Mouse (Mus musculus): ENCODE measurements around the gene Tbc1d22a. TPM values are rescaled to one million over a fixed set of nuclear protein-coding genes. Genes with fewer than 3 reads are reported as not detected.

Gene Tbc1d22a
- polyA plus RNA-seq, 1 experiment from 2014 or later = 8.7 TPM

- 77% methylated on average over 10 of the region's 10 CpGs for whole genome bisulfite sequencing
- H3K27me3 ChIP-seq (ENCODE audit: control insufficient read depth, insufficient read depth, low read length) = no peaks in the 10 kb centered on the region
- TF ChIP-seq CTCF (IDR thresholded peaks at IDR 0.05; ENCODE audit: low read depth) = no peak
- no peak for TF ChIP-seq EP300 (optimal IDR thresholded peaks at IDR 0.05)
- H3K36me3 ChIP-seq (ENCODE audit: control insufficient read depth, insufficient read depth, low read length) = no peaks in the 10 kb centered on the region
- no peak overlapping the region for H3K9ac ChIP-seq (ENCODE audit: low read length)
- H3K4me2 ChIP-seq (replicated peaks; ENCODE audit: low read depth) = no peak overlapping the region
- ATAC-seq (ENCODE audit: low FRiP score, low TSS enrichment) (no peak), DNase-seq (ENCODE audit: low spot score) (no peak)
- no peak overlapping the region for H3K27ac ChIP-seq (replicated peaks)
- no peaks in the 10 kb centered on the region for H3K9me3 ChIP-seq (ENCODE audit: control insufficient read depth, low read length)
- no peak overlapping the region for H3K4me3 ChIP-seq (ENCODE audit: low read depth, low read length)
- no peaks in the 10 kb centered on the region for H3K4me1 ChIP-seq (replicated peaks; ENCODE audit: control insufficient read depth, insufficient read depth)
Observed at GRCm38 (mm10) chr15:86362306-86363150, 148.3 kb downstream of the Tbc1d22a start.

- DNase-seq (ENCODE audit: low spot score) (no peak), ATAC-seq (ENCODE audit: low FRiP score, low TSS enrichment) (no peak)
- H3K4me2 ChIP-seq (replicated peaks; ENCODE audit: low read depth) = no peak overlapping the region
- no peak overlapping the region for H3K4me3 ChIP-seq (ENCODE audit: low read depth, low read length)
- no peaks in the 10 kb centered on the region for H3K4me1 ChIP-seq (replicated peaks; ENCODE audit: control insufficient read depth, insufficient read depth)
- H3K9ac ChIP-seq (ENCODE audit: low read length) = no peak overlapping the region
- TF ChIP-seq EP300 (optimal IDR thresholded peaks at IDR 0.05) (no peak), CTCF (IDR thresholded peaks at IDR 0.05; ENCODE audit: low read depth) (no peak)
- H3K27me3 ChIP-seq (ENCODE audit: control insufficient read depth, insufficient read depth, low read length) = no peaks in the 10 kb centered on the region
- no peaks in the 10 kb centered on the region for H3K36me3 ChIP-seq (ENCODE audit: control insufficient read depth, insufficient read depth, low read length)
- H3K27ac ChIP-seq (replicated peaks) = no peak overlapping the region
- H3K9me3 ChIP-seq (ENCODE audit: control insufficient read depth, low read length) = no peaks in the 10 kb centered on the region
- WGBS = 74% methylated on average over 4 of the region's 4 CpGs
Observed at GRCm38 (mm10) chr15:86363841-86364295, 149.6 kb downstream of the Tbc1d22a start.

- Histone ChIP-seq H3K4me1 (replicated peaks; ENCODE audit: control insufficient read depth, insufficient read depth) (no peaks in the 10 kb centered on the region), H3K4me3 (ENCODE audit: low read depth, low read length) (no peak overlapping the region), H3K27ac (replicated peaks) (no peak overlapping the region), H3K9me3 (ENCODE audit: control insufficient read depth, low read length) (no peaks in the 10 kb centered on the region), H3K9ac (ENCODE audit: low read length) (no peak overlapping the region), H3K4me2 (replicated peaks; ENCODE audit: low read depth) (no peak overlapping the region), H3K36me3 (ENCODE audit: control insufficient read depth, insufficient read depth, low read length) (no peaks in the 10 kb centered on the region), H3K27me3 (ENCODE audit: control insufficient read depth, insufficient read depth, low read length) (no peaks in the 10 kb centered on the region)
- no peak for TF ChIP-seq CTCF (IDR thresholded peaks at IDR 0.05; ENCODE audit: low read depth)
- no peak for TF ChIP-seq EP300 (optimal IDR thresholded peaks at IDR 0.05)
- ATAC-seq (ENCODE audit: low FRiP score, low TSS enrichment) = no peak
- 89% methylated on average over 10 of the region's 10 CpGs for WGBS
- DNase-seq (ENCODE audit: low spot score) = no peak
Observed at GRCm38 (mm10) chr15:86364948-86365658, 150.8 kb downstream of the Tbc1d22a start.

GRCm38 (mm10) chr15:86366726-86367125 is 152.5 kb downstream of the Tbc1d22a start:
- ATAC-seq (ENCODE audit: low FRiP score, low TSS enrichment) = no peak
- no peak for DNase-seq (ENCODE audit: low spot score)

GRCm38 (mm10) chr15:86367247-86367646 is 153.0 kb downstream of the Tbc1d22a start:
- H3K27ac ChIP-seq (replicated peaks) = no peak overlapping the region
- ATAC-seq (ENCODE audit: low FRiP score, low TSS enrichment) (no peak), DNase-seq (ENCODE audit: low spot score) (no peak)
- H3K36me3 ChIP-seq (ENCODE audit: control insufficient read depth, insufficient read depth, low read length) = no peaks in the 10 kb centered on the region
- no peak overlapping the region for H3K9ac ChIP-seq (ENCODE audit: low read length)
- no peak overlapping the region for H3K4me3 ChIP-seq (ENCODE audit: low read depth, low read length)
- WGBS = 49% methylated on average over 8 of the region's 8 CpGs
- no peaks in the 10 kb centered on the region for H3K9me3 ChIP-seq (ENCODE audit: control insufficient read depth, low read length)
- TF ChIP-seq EP300 (optimal IDR thresholded peaks at IDR 0.05) = no peak
- no peak for TF ChIP-seq CTCF (IDR thresholded peaks at IDR 0.05; ENCODE audit: low read depth)
- no peak overlapping the region for H3K4me2 ChIP-seq (replicated peaks; ENCODE audit: low read depth)
- H3K4me1 ChIP-seq (replicated peaks; ENCODE audit: control insufficient read depth, insufficient read depth) = no peaks in the 10 kb centered on the region
- no peaks in the 10 kb centered on the region for H3K27me3 ChIP-seq (ENCODE audit: control insufficient read depth, insufficient read depth, low read length)

More at GRCm38 (mm10) chr15:86366726-86367125, 152.5 kb downstream of the Tbc1d22a start:
- H3K9me3 ChIP-seq (ENCODE audit: control insufficient read depth, low read length) = no peaks in the 10 kb centered on the region
- 70% methylated on average over 4 of the region's 4 CpGs for WGBS
- no peaks in the 10 kb centered on the region for H3K4me1 ChIP-seq (replicated peaks; ENCODE audit: control insufficient read depth, insufficient read depth)
- no peak overlapping the region for H3K4me2 ChIP-seq (replicated peaks; ENCODE audit: low read depth)
- no peak overlapping the region for H3K27ac ChIP-seq (replicated peaks)
- no peaks in the 10 kb centered on the region for H3K36me3 ChIP-seq (ENCODE audit: control insufficient read depth, insufficient read depth, low read length)
- TF ChIP-seq CTCF (IDR thresholded peaks at IDR 0.05; ENCODE audit: low read depth) (no peak), EP300 (optimal IDR thresholded peaks at IDR 0.05) (no peak)
- H3K9ac ChIP-seq (ENCODE audit: low read length) = no peak overlapping the region
- no peaks in the 10 kb centered on the region for H3K27me3 ChIP-seq (ENCODE audit: control insufficient read depth, insufficient read depth, low read length)
- H3K4me3 ChIP-seq (ENCODE audit: low read depth, low read length) = no peak overlapping the region

GRCm38 (mm10) chr15:86370846-86371245 is 156.6 kb downstream of the Tbc1d22a start:
- ATAC-seq (ENCODE audit: low FRiP score, low TSS enrichment) = no peak
- 75% methylated on average over 3 of the region's 3 CpGs for WGBS
- Histone ChIP-seq H3K27me3 (ENCODE audit: control insufficient read depth, insufficient read depth, low read length) (no peaks in the 10 kb centered on the region), H3K27ac (replicated peaks) (no peak overlapping the region), H3K4me2 (replicated peaks; ENCODE audit: low read depth) (no peak overlapping the region), H3K9me3 (ENCODE audit: control insufficient read depth, low read length) (no peaks in the 10 kb centered on the region), H3K36me3 (ENCODE audit: control insufficient read depth, insufficient read depth, low read length) (no peaks in the 10 kb centered on the region), H3K9ac (ENCODE audit: low read length) (no peak overlapping the region), H3K4me1 (replicated peaks; ENCODE audit: control insufficient read depth, insufficient read depth) (no peaks in the 10 kb centered on the region), H3K4me3 (ENCODE audit: low read depth, low read length) (no peak overlapping the region)
- TF ChIP-seq EP300 (optimal IDR thresholded peaks at IDR 0.05) = no peak
- TF ChIP-seq CTCF (IDR thresholded peaks at IDR 0.05; ENCODE audit: low read depth) = no peak
- no peak for DNase-seq (ENCODE audit: low spot score)
